Mouse (Mus musculus): ENCODE measurements around the gene Chst2. TPM values are rescaled to one million over a fixed set of nuclear protein-coding genes. Genes with fewer than 3 reads are reported as not detected.

Chst2 gene
- polyA plus RNA-seq, 1 experiment, result 16.8 TPM

GRCm38 (mm10) chr9:95401686-95402085 is 4.8 kb downstream of the Chst2 start:
- no peaks in the 10 kb centered on the region for H3K4me1 ChIP-seq (ENCODE audit: control insufficient read depth, insufficient read depth, low read length)
- no peak for TF ChIP-seq CTCF (IDR thresholded peaks at IDR 0.05; ENCODE audit: borderline replicate concordance, insufficient read depth, low read depth, low read length)
- TF ChIP-seq POLR2A (IDR thresholded peaks at IDR 0.05; ENCODE audit: borderline replicate concordance, insufficient read depth, low read length), result no peak
- H3K4me3 ChIP-seq (replicated peaks; ENCODE audit: insufficient read depth, low read depth, low read length), result no peak overlapping the region
- DNase-seq, result no peak
- WGBS, result 45% methylated on average over 5 of the region's 5 CpGs
- H3K27ac ChIP-seq (ENCODE audit: insufficient read depth, low read length), result no peak overlapping the region
- H3K27me3 ChIP-seq (ENCODE audit: control insufficient read depth, insufficient read depth, low read length), result no peaks in the 10 kb centered on the region

GRCm38 (mm10) chr9:95392011-95392410 is 14.5 kb downstream of the Chst2 start:
- 77% methylated on average over 1 of the region's 1 CpGs for WGBS
- no peak for DNase-seq
- H3K27ac ChIP-seq (ENCODE audit: insufficient read depth, low read length), result no peak overlapping the region
- H3K4me1 ChIP-seq (ENCODE audit: control insufficient read depth, insufficient read depth, low read length), result no peaks in the 10 kb centered on the region
- H3K27me3 ChIP-seq (ENCODE audit: control insufficient read depth, insufficient read depth, low read length), result no peaks in the 10 kb centered on the region
- no peak for TF ChIP-seq CTCF (IDR thresholded peaks at IDR 0.05; ENCODE audit: borderline replicate concordance, insufficient read depth, low read depth, low read length)
- TF ChIP-seq POLR2A (IDR thresholded peaks at IDR 0.05; ENCODE audit: borderline replicate concordance, insufficient read depth, low read length), result no peak
- no peak overlapping the region for H3K4me3 ChIP-seq (replicated peaks; ENCODE audit: insufficient read depth, low read depth, low read length)

GRCm38 (mm10) chr9:95389956-95390355 is 16.6 kb downstream of the Chst2 start:
- Histone ChIP-seq H3K27ac (ENCODE audit: insufficient read depth, low read length) (no peak overlapping the region), H3K27me3 (ENCODE audit: control insufficient read depth, insufficient read depth, low read length) (no peaks in the 10 kb centered on the region), H3K4me1 (ENCODE audit: control insufficient read depth, insufficient read depth, low read length) (no peaks in the 10 kb centered on the region), H3K4me3 (replicated peaks; ENCODE audit: insufficient read depth, low read depth, low read length) (no peak overlapping the region)
- no peak for TF ChIP-seq CTCF (IDR thresholded peaks at IDR 0.05; ENCODE audit: borderline replicate concordance, insufficient read depth, low read depth, low read length)
- no peak for TF ChIP-seq POLR2A (IDR thresholded peaks at IDR 0.05; ENCODE audit: borderline replicate concordance, insufficient read depth, low read length)
- WGBS, result 94% methylated on average over 3 of the region's 3 CpGs
- DNase-seq, result no peak

- Histone ChIP-seq H3K27ac (ENCODE audit: insufficient read depth, low read length) (no peak overlapping the region), H3K27me3 (ENCODE audit: control insufficient read depth, insufficient read depth, low read length) (no peaks in the 10 kb centered on the region; the same call in 1 of the 2 replicates), H3K4me3 (replicated peaks; ENCODE audit: insufficient read depth, low read depth, low read length) (no peak overlapping the region), H3K4me1 (ENCODE audit: control insufficient read depth, insufficient read depth, low read length) (no peaks in the 10 kb centered on the region; the same call in 1 of the 2 replicates)
- 72% methylated on average over 8 of the region's 8 CpGs for WGBS
- no peak for DNase-seq
- TF ChIP-seq POLR2A (IDR thresholded peaks at IDR 0.05; ENCODE audit: borderline replicate concordance, insufficient read depth, low read length) (no peak), CTCF (IDR thresholded peaks at IDR 0.05; ENCODE audit: borderline replicate concordance, insufficient read depth, low read depth, low read length) (no peak)
Measured at GRCm38 (mm10) chr9:95387881-95388380, 18.6 kb downstream of the Chst2 start.

- peak in 1 of 2 experiments; percentile 19 for DNase-seq
- 2% methylated on average over 1 of the region's 1 CpGs for WGBS
- Histone ChIP-seq H3K27me3 (ENCODE audit: control insufficient read depth, insufficient read depth, low read length) (no peaks in the 10 kb centered on the region), H3K27ac (ENCODE audit: insufficient read depth, low read length) (no peak overlapping the region), H3K4me1 (ENCODE audit: control insufficient read depth, insufficient read depth, low read length) (no peaks in the 10 kb centered on the region), H3K4me3 (replicated peaks; ENCODE audit: insufficient read depth, low read depth, low read length) (no peak overlapping the region)
- TF ChIP-seq POLR2A (IDR thresholded peaks at IDR 0.05; ENCODE audit: borderline replicate concordance, insufficient read depth, low read length), result no peak
- no peak for TF ChIP-seq CTCF (IDR thresholded peaks at IDR 0.05; ENCODE audit: borderline replicate concordance, insufficient read depth, low read depth, low read length)
Measured at GRCm38 (mm10) chr9:95375966-95376365, 30.6 kb downstream of the Chst2 start.

GRCm38 (mm10) chr9:95375336-95375735 is 31.2 kb downstream of the Chst2 start:
- no peak for DNase-seq
- Histone ChIP-seq H3K4me3 (replicated peaks; ENCODE audit: insufficient read depth, low read depth, low read length) (no peak overlapping the region), H3K4me1 (ENCODE audit: control insufficient read depth, insufficient read depth, low read length) (no peaks in the 10 kb centered on the region), H3K27me3 (ENCODE audit: control insufficient read depth, insufficient read depth, low read length) (no peaks in the 10 kb centered on the region), H3K27ac (ENCODE audit: insufficient read depth, low read length) (no peak overlapping the region)
- WGBS, result 16% methylated on average over 8 of the region's 8 CpGs
- TF ChIP-seq POLR2A (IDR thresholded peaks at IDR 0.05; ENCODE audit: borderline replicate concordance, insufficient read depth, low read length) (no peak), CTCF (IDR thresholded peaks at IDR 0.05; ENCODE audit: borderline replicate concordance, insufficient read depth, low read depth, low read length) (no peak)

GRCm38 (mm10) chr9:95373741-95374140 is 32.8 kb downstream of the Chst2 start:
- no peak for DNase-seq
- Histone ChIP-seq H3K4me3 (replicated peaks; ENCODE audit: insufficient read depth, low read depth, low read length) (no peak overlapping the region), H3K27ac (ENCODE audit: insufficient read depth, low read length) (no peak overlapping the region), H3K27me3 (ENCODE audit: control insufficient read depth, insufficient read depth, low read length) (no peaks in the 10 kb centered on the region), H3K4me1 (ENCODE audit: control insufficient read depth, insufficient read depth, low read length) (no peaks in the 10 kb centered on the region)
- TF ChIP-seq POLR2A (IDR thresholded peaks at IDR 0.05; ENCODE audit: borderline replicate concordance, insufficient read depth, low read length), result no peak
- no peak for TF ChIP-seq CTCF (IDR thresholded peaks at IDR 0.05; ENCODE audit: borderline replicate concordance, insufficient read depth, low read depth, low read length)
- 98% methylated on average over 1 of the region's 1 CpGs for WGBS

- Histone ChIP-seq H3K27ac (ENCODE audit: insufficient read depth, low read length) (no peak overlapping the region), H3K4me1 (ENCODE audit: control insufficient read depth, insufficient read depth, low read length) (no peaks in the 10 kb centered on the region), H3K27me3 (ENCODE audit: control insufficient read depth, insufficient read depth, low read length) (no peaks in the 10 kb centered on the region), H3K4me3 (replicated peaks; ENCODE audit: insufficient read depth, low read depth, low read length) (no peak overlapping the region)
- DNase-seq, result no peak
- WGBS, result 94% methylated on average over 3 of the region's 3 CpGs
- no peak for TF ChIP-seq POLR2A (IDR thresholded peaks at IDR 0.05; ENCODE audit: borderline replicate concordance, insufficient read depth, low read length)
- TF ChIP-seq CTCF (IDR thresholded peaks at IDR 0.05; ENCODE audit: borderline replicate concordance, insufficient read depth, low read depth, low read length), result no peak
Measured at GRCm38 (mm10) chr9:95365882-95366281, 40.6 kb downstream of the Chst2 start.
